Mouse (Mus musculus): ENCODE measurements around the gene Sytl1.

Gene Sytl1

GRCm38 (mm10) chr4:133278067-133278466 is 15.2 kb upstream of the Sytl1 start:
- DNase-seq: no peak

DNA sequence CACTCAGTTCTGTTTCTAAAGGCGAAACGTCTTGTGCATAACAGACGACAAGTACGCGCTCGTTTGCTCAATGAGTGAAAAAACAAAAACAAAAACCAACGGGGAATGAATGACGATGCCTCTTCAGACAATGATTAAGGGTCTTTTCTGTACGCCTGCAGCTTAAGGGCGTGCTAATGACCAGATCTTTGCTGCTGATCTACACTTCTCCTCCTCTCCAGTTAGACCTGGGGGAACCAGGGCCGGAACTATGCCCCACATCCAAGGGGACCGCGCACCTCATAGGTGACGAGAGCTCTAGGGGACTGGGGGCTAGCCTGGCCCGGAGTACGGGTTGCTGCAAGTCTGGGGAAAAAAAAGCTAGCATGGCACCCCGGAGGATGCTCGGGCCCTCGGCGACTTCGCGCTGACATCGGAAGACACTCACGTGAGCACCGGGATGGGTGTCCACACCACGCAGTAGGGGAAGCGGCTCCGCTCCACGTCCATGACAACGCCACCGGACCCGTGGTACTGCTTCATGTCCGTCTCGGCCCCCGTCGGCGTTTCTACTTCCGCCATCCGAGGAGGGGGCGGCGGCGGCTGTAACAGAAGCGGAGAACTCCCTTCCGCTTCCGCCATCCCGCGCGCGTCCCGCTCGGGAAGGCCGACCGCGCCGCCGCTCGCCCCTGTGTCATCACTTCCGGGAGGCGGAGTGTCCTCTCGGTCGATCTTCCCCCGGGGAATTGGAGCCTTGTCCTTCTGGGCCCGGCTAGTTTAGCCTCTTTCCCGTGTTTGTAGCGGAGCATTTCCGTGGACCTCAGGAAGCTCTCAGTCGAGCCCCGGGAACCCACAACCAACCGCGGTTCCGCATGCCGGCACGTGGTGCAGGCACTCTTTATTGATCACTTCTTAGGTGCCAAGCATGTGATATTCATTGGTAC is 14.5 kb upstream of the Sytl1 start, which contains the start of gene Tmem222:
TSS of gene Tmem222 (minus strand) at position 689 of the 923 bp plus-strand sequence.
- DNase-seq: peak; percentile 96

GRCm38 (mm10) chr4:133270929-133271328 is 8.0 kb upstream of the Sytl1 start:
- no peak for DNase-seq

GRCm38 (mm10) chr4:133269596-133269995 is 6.7 kb upstream of the Sytl1 start:
- peak in 1 of 2 experiments; percentile 47 for DNase-seq

DNA sequence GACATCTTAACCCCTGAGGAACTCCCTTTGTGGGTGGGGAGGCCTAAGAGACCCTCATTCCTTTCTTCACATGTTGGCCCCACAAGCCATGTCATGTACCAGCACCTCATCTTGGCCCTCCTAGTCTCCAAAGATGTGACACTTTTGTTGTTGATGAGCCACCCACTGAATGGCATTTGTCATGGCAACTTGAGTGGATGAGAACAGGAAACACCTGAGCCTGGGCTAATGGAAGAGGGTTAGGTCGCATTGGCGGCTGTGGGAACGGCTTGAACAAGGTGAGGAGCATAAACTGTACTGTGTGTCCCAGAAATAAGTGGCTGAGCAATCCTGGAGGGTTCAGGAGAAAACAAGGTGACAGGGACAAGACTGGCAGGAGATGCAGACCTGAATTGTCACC is 6.0 kb upstream of the Sytl1 start:
- DNase-seq: no peak

- no peak for DNase-seq
Observed at GRCm38 (mm10) chr4:133266248-133266880, 3.5 kb upstream of the Sytl1 start.

DNA sequence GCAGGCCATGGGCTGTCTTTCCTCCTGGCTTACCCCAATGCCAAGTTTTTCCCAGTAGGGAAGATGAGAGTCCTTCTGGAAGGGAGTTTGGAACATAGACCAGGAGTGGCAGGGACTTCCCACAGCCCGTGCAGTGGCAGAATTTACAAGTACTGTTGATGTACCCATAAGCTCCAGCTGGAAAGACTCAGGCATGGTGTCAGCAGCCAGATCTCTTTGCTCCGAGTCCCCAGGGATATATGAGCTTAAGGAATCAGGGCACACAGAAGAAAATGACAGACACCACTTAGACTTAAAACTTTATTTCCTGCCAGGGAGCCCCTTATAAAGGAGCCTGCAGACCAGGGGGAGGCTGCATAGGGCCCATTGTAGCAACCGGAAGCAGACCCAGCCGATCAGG is 2.8 kb upstream of the Sytl1 start:
- DNase-seq: no peak

- no peak for DNase-seq
Observed at GRCm38 (mm10) chr4:133265297-133265696, 2.4 kb upstream of the Sytl1 start.

DNA sequence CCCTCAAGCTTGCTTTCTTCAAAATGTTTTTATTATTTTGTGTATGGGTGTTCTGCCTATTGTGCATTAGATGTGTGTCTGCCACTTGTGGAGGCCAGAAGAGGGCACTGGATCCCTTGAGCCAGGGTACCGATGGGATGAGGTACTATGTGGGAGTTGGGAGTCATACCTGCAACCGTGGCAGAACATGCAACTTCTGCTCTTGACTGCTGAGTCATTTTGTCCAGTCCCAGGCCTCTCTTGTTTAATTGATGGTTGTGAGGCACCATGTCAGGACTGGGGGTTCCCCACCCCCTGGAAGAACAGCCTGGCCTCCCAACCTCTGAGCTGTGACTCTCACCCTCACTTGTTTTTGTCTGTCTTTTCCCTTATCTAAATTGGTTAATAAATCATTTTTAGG is 1.6 kb upstream of the Sytl1 start:
- DNase-seq: no peak

DNA sequence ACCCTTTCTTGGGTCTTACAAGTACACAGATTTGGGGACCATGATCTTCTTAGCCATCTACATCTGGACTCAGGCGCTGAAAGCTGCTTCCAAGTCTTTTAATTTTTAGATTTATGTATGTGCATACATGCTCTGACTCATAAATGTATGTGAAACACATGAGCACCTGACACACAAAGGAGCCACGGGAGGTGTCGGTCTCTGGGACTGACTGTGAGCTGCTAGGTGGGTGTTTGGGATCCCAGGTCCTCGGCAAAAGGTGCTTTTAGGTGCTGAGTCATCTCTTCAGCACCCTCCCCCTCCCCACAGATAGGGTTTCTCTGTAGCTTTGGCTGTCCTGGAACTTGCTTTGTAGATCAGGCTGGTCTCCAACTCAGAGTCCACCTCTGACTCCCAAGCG is 843 bp upstream of the Sytl1 start:
- no peak for DNase-seq

- DNase-seq: no peak
Observed at GRCm38 (mm10) chr4:133262375-133262765, 543 bp downstream of the Sytl1 start.

DNA sequence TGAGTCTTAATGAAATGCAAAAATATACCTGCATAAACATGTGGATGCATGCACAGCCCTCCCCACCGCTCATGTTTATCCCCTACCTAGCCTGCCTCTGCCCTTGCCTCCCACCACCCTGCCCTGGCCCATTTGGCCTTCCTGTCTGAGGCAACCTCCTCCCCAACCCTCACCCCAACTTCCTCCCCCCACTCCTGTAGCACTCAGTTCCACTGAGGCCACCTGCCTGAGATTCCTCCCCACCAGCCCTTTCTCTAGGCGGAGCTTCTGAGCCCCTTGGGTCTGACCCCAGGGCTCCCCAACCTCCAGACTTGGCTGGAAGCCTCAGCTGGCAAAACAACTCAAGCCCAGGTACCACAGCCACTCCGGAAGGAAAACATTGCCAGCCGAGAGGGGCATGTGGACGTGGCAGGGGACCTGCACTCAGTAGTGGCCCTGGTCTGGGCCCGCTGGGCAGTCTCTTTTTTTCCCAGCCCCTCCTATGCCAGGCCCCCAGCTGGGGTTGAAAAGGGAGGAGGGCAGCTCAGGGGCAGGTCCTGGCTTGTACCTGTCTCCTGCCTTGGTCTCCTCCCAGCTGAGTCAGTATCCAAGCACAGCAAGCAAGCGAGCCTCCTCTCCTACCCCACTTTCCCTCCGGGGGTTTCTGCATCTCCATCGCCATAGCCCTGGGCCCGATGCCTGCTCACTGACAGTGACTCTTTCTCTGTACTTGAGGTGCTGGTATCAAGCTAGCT is 1.1 kb downstream of the Sytl1 start:
- no peak for DNase-seq

DNA sequence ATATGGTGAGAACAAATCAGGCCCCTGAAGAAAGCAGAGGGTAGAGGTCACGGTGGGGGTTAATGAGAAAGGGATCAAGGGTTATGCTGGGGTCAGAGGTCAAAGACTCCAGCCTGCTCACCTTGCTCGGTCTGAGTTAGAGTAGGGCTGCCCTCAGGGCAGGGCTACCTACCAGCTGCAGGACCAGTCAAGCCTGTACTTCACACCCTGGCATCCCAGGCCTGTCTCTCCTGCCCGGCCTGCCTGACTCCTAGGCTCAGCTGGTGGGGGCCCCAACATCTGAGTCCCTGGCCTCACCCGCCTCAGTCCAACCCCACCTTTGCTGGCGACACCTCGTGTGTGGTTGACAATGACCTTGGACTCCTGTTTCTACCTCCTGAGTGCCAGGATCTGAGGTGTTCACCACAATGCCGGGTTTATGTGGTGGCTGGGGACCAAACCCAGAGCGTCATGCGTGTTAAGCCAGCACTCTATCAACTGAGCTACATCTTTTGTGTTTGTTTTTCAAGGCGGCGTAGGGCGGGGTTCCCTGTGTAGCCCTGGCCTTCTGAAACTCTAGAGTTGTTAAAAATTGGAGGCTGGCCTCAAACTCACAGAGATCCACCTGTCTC is 5.0 kb downstream of the Sytl1 start:
- no peak for DNase-seq

- DNase-seq: peak; percentile 44 to 49
Observed at GRCm38 (mm10) chr4:133257230-133257629, 5.7 kb downstream of the Sytl1 start.

- no peak for DNase-seq
Observed at GRCm38 (mm10) chr4:133256820-133257219, 6.1 kb downstream of the Sytl1 start.

GRCm38 (mm10) chr4:133255392-133255791 is 7.5 kb downstream of the Sytl1 start:
- no peak for DNase-seq

DNA sequence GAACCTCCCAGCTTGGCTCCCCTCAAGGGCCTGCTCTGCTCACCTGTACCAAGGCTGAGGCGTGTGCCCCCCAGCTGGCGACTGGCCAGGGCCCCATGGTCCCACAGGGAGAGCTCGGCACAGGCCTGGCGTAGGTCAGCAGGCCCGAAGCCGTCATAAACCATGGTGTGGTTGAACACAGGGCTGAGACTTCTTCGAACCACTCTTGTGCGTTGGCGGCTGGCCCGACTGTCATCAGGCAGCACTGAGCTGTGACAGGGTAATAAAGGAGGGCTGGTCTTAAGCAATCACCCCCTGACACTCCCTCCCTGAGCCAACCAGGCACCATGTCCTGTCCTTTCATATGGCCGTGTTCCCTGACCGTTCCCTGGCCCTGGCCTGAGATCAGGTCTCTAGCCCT is 9.5 kb downstream of the Sytl1 start:
- DNase-seq: no peak

GRCm38 (mm10) chr4:133252089-133252488 is 10.8 kb downstream of the Sytl1 start:
- DNase-seq: no peak

DNA sequence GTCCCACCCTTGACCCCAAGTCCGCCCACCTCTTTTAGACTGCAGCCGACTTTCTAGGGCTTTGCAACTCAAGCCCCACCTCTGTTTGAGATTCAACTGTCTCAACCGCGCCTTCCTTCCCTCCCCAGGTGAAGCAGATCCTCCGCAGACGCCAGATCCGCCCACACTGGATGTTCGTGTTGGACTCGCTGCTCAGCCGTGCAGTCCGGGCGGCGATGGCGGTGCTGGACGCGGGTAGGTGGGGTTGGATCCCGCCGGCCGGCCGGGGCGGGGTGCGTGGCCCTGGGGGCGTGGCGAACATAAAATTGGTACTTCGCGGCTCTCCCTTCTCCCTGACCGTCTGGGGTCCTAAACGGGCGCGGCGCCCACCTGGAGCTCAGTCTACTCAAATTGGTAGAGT is 11.7 kb downstream of the Sytl1 start:
- DNase-seq: no peak

DNA sequence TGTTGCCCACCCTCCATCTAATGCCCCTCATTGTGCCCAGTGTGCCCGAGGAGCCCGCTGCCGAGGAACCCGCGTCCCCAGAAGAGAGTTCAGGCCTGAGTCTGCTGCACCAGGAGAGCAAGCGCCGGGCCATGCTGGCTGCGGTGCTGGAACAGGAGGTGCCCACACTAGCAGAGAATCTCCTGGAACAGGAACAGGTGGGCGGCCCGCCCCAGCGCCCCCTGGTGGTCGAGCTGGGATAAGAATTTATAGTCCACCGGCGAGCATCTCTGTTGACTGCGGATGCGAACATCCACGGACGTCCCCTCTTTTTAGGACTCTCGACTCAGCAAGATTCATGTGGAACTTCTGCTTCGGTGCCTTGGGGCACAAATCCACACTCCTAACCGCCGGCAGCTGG is 12.3 kb downstream of the Sytl1 start:
- peak; percentile 79 to 88 for DNase-seq

DNA sequence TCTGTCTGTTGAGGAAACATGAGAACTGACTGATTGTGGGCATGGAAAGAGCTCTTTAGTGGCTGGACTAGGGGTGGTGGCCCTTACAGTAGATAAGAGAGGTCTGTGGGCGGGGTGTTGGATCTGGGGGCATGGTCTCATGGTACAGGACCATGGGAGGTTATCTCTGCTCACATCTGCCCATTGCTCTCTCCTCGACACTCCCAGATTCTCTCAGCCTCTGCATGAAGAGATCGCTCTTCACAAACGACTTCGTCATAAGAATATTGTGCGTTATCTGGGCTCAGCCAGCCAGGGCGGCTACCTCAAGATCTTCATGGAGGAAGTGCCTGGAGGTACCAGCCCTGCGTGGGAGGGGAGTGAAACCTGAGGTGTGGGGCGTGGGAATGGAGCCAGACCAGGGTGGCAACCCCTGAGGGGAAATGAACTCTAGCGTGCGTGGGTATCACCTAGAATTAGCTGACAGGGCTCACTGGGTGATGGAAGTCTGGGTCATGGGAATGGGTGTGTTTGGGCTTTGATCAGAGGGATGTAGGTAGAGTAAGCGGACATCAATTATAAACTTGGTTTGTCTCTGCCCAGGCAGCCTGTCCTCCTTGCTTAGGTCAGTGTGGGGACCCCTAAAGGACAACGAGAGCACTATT is 15.0 kb downstream of the Sytl1 start:
- no peak for DNase-seq

DNA sequence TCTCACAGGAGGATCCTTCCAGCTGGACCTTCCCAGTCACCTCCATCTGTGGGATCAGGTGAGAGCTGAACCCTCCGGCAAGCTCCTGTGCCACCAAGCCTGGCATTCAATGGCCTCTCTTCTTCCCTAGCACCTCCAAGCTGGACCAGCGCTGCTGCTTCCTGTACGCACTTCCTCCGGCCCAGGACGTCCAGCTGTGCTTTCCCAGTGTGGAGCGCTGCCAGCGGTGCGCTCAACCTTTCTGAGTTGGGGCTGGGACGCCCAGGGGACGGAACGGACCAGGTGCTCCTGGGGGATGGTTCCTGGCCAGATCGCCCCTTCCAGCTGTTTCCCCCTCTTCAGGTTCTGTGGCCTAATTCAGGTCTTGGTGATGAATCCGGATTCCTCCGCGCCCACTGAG is 15.8 kb downstream of the Sytl1 start:
- peak; percentile 54 to 76 for DNase-seq

- no peak for DNase-seq
Observed at GRCm38 (mm10) chr4:133244289-133244688, 18.6 kb downstream of the Sytl1 start.

All from lung, adult 18-20 months (tissue).